Mouse (Mus musculus): ENCODE results near the gene Lcn12.

DNA sequence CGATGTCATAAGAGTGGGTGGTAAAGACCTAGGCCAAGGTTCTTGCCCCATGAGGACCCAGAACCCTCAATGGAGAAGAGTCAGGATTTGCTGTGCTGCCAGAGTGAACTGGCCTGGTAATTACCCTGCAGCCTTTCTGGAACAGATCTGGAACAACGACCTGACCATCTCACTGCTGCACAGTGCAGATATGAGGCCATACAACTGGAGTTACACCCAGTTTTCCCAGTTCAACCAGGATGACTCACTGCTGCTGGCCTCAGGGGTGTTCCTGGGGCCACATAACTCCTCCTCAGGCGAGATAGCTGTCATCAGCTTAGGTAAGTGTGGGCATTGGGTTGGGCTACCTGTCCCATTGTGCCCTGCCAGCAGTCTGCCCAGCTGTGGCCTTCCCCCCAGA lies 9.0 kb upstream of the Lcn12 start:
- TF ChIP-seq CTCF (IDR thresholded peaks at IDR 0.05; ENCODE audit: control insufficient read depth, insufficient read depth, insufficient replicate concordance, low read depth, low read length) (no peak), POLR2A (IDR thresholded peaks at IDR 0.05; ENCODE audit: control insufficient read depth, low read depth, low read length) (no peak)

All from testis, adult 2 months (tissue).